Mouse (Mus musculus) neural tube, embryonic 14.5 days (tissue): ENCODE measurements at regions not wholly inside any gene's neighbourhood (a gene's known extent, or its start where the extent isn't known, plus 50 kb on each side); places are given as distances from the start of the nearest gene placed in this dataset.

Experiments
- ATAC-seq: fragments of 200-750 bp; cut with Nextera tagmentation; 2 replicates; pipeline ENCODE4 v1.8.0; 2017; ENCODE audit warnings: low read depth, mild to moderate bottlenecking, moderate TSS enrichment, moderate library complexity
- H3K27ac ChIP-seq: fragments of 300-500 bp; sonication (generic); 2 replicates; pipeline ENCODE4 v1.5.1; 2014; ENCODE audit warnings: low read depth, mild to moderate bottlenecking, control low read depth, low read length, moderate library complexity, mixed read lengths
- H3K27me3 ChIP-seq: fragments of 300-500 bp; sonication (generic); 2 replicates; pipeline ENCODE4 v1.6.1; 2014; ENCODE audit warnings: low read length; ENCODE audit not compliant: control insufficient read depth, insufficient read depth
- H3K36me3 ChIP-seq: fragments of 300-500 bp; sonication (generic); 2 replicates; pipeline ENCODE4 v1.6.1; 2014; ENCODE audit warnings: low read length, mixed read lengths; ENCODE audit not compliant: control insufficient read depth, insufficient read depth
- H3K4me1 ChIP-seq: fragments of 300-500 bp; sonication (generic); 2 replicates; pipeline ENCODE4 v1.6.1; 2014; ENCODE audit warnings: low read length; ENCODE audit not compliant: control insufficient read depth, insufficient read depth
- H3K4me2 ChIP-seq: fragments of 300-500 bp; sonication (generic); 2 replicates; pipeline ENCODE4 v1.6.1; 2014; ENCODE audit warnings: mild to moderate bottlenecking, low read depth, low read length, control low read depth
- H3K4me3 ChIP-seq: fragments of 300-500 bp; sonication (generic); 2 replicates; pipeline ENCODE4 v1.5.1; 2014; ENCODE audit warnings: low read depth, low read length, control low read depth, mixed read lengths
- H3K9ac ChIP-seq: fragments of 300-500 bp; sonication (generic); replicated peaks from 2 replicates; pipeline ENCODE4 v1.6.1; 2014; ENCODE audit warnings: low read depth, mild to moderate bottlenecking, control low read depth, low read length, mixed read lengths
- H3K9me3 ChIP-seq: fragments of 300-500 bp; sonication (generic); 2 replicates; pipeline ENCODE4 v1.6.1; 2016; ENCODE audit warnings: low read length; ENCODE audit not compliant: control insufficient read depth
- WGBS: fragments of 180-500 bp; shearing (Covaris S2); extraction: QIAGEN DNeasy Blood & Tissue Kit; methylation state at CpG from one replicate; pipeline ENCODE4 v1.1.7; 2014; 5-methylcytosine and 5-hydroxymethylcytosine counted together

DNA sequence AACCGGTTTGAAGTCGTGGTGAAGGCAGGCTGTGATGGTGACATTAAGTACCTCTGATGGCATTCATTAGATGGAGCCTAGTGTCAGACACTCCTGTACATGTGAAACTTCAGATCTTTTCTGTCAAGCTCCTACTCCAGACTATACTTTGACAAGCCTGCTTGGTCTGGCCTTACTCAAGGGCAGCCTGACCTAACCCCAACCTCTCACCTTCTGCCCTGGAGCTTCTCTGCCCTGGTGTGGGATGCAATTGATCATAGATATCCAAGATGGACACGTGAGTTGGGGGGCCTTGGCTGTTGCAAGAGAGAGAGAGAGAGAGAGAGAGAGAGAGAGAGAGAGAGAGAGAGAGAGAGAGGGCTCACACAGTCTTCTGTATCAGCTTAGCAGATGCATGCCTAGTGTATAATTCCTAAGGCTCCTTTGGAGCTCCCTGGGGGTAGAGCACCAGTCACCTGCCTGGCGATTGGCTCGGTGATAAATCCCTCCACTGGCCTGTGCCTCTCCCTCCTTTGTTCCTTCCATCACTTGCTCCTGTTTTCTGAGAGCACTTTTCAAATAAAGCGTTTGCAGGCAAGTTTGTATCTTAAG is 416.4 kb downstream of the Wdr11 start:
- no peak overlapping the region for H3K27ac ChIP-seq
- H3K27me3 ChIP-seq: no peaks in the 10 kb centered on the region
- H3K9me3 ChIP-seq: no peaks in the 10 kb centered on the region
- ATAC-seq: no peak
- 47% methylated on average over 6 of the region's 6 CpGs for WGBS
- no peaks in the 10 kb centered on the region for H3K4me1 ChIP-seq
- no peak overlapping the region for H3K4me3 ChIP-seq
- no peaks in the 10 kb centered on the region for H3K36me3 ChIP-seq
- no peak overlapping the region for H3K4me2 ChIP-seq
- no peak overlapping the region for H3K9ac ChIP-seq

DNA sequence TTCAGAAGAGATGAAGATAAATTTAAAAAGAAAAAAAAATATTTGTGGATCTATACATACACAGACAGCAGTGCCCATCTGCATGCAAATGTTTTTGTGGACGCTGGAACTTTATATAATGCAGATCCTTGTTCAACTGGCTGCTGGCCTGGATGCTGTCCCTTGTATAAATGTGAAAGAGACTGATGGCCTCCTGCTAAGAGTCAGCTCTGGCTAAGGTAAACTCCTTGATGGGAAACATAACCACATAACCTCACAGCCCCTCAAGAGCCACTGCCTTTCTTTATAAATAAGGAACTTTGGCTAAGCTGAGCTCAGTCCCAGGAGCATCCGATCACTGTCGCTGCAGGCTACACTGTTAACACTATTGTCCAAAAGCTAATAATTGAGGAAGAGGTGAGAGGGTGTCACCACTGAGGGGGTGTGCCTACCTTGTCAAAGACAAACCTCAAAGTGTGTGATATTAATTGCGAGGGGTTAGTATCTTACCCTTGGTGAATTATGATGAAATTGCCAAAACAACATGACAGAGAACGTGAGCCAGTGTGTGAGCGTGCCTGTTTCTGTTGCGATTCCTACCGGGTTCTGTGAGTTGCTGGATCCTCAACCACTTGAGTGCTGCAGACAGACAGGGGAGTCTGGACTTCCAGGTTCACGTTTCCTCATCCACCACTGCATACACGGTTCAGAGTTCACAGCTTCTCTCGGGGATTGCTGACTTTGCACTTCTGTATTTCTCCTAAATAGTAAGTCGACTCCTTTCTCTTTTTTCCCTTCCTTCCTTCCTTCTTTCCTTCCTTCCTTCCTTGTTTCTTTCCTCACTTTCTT is 417.1 kb downstream of the Wdr11 start:
- ATAC-seq: no peak
- Histone ChIP-seq H3K9me3 (no peaks in the 10 kb centered on the region), H3K4me1 (no peaks in the 10 kb centered on the region), H3K27ac (no peak overlapping the region), H3K36me3 (no peaks in the 10 kb centered on the region), H3K27me3 (no peaks in the 10 kb centered on the region), H3K4me3 (no peak overlapping the region), H3K9ac (no peak overlapping the region), H3K4me2 (no peak overlapping the region)
- WGBS: 64% methylated on average over 12 of the region's 12 CpGs

- Histone ChIP-seq H3K27me3 (no peaks in the 10 kb centered on the region), H3K9ac (no peak overlapping the region), H3K9me3 (no peaks in the 10 kb centered on the region), H3K27ac (no peak overlapping the region), H3K4me3 (no peak overlapping the region), H3K4me2 (no peak overlapping the region), H3K36me3 (no peaks in the 10 kb centered on the region), H3K4me1 (no peaks in the 10 kb centered on the region)
- no peak for ATAC-seq
- WGBS: 81% methylated on average over 8 of the region's 8 CpGs
These were observed 420.4 kb downstream of the Wdr11 start for GRCm38 (mm10) chr7:130012067-130012466.

GRCm38 (mm10) chr7:130013109-130013508 is 421.4 kb downstream of the Wdr11 start:
- H3K4me3 ChIP-seq: no peak overlapping the region
- H3K27me3 ChIP-seq: no peaks in the 10 kb centered on the region
- no peak overlapping the region for H3K27ac ChIP-seq
- no peak overlapping the region for H3K4me2 ChIP-seq
- H3K4me1 ChIP-seq: no peaks in the 10 kb centered on the region
- ATAC-seq: no peak
- 93% methylated on average over 6 of the region's 6 CpGs for WGBS
- H3K9ac ChIP-seq: no peak overlapping the region
- no peaks in the 10 kb centered on the region for H3K36me3 ChIP-seq
- no peaks in the 10 kb centered on the region for H3K9me3 ChIP-seq

- Histone ChIP-seq H3K4me3 (no peak overlapping the region), H3K9ac (no peak overlapping the region), H3K27ac (no peak overlapping the region), H3K27me3 (no peaks in the 10 kb centered on the region), H3K36me3 (no peaks in the 10 kb centered on the region), H3K9me3 (no peaks in the 10 kb centered on the region), H3K4me2 (no peak overlapping the region), H3K4me1 (no peaks in the 10 kb centered on the region)
- no peak for ATAC-seq
- WGBS: 74% methylated on average over 10 of the region's 10 CpGs
These were observed 422.9 kb downstream of the Wdr11 start for GRCm38 (mm10) chr7:130014609-130015008.

DNA sequence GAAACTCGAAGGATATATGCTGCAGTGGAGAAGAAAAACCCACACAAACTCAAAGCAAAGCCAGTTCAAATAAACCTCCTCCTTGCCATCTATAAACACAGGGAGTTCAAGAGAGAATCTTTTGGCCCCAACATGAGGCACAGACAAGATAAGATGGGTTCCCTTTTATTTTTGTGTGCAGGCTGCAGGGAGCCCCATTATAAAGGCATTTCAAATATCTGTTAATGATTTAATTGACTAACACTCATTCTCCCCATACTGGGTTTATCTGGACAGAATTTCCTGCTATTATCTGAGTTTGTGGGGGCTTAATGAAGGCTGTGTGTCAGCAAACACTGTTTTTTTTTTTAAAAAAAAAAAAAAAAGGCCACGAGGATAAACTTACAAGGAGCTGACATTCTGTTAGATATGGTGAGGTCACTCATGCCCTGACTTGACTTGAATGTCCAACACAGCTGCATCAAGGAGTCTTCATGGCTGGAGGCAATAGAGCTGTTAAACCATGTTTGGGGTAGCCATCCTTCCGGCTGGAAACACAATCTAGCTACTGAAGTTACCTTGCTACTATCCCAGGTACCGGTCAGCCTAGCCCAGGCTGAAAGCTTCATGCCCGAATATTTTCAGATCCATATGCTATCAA is 423.8 kb downstream of the Wdr11 start:
- H3K9me3 ChIP-seq: no peaks in the 10 kb centered on the region
- no peaks in the 10 kb centered on the region for H3K4me1 ChIP-seq
- 71% methylated on average over 5 of the region's 5 CpGs for WGBS
- H3K27me3 ChIP-seq: no peaks in the 10 kb centered on the region
- no peak overlapping the region for H3K9ac ChIP-seq
- ATAC-seq: no peak
- no peak overlapping the region for H3K27ac ChIP-seq
- H3K36me3 ChIP-seq: no peaks in the 10 kb centered on the region
- no peak overlapping the region for H3K4me2 ChIP-seq
- H3K4me3 ChIP-seq: no peak overlapping the region

GRCm38 (mm10) chr7:130016015-130016874 is 424.6 kb downstream of the Wdr11 start:
- Histone ChIP-seq H3K9me3 (no peaks in the 10 kb centered on the region), H3K36me3 (no peaks in the 10 kb centered on the region), H3K27ac (no peak overlapping the region), H3K9ac (no peak overlapping the region), H3K27me3 (no peaks in the 10 kb centered on the region), H3K4me3 (no peak overlapping the region), H3K4me1 (no peaks in the 10 kb centered on the region), H3K4me2 (no peak overlapping the region)
- WGBS: 84% methylated on average over 17 of the region's 17 CpGs
- ATAC-seq: no peak

DNA sequence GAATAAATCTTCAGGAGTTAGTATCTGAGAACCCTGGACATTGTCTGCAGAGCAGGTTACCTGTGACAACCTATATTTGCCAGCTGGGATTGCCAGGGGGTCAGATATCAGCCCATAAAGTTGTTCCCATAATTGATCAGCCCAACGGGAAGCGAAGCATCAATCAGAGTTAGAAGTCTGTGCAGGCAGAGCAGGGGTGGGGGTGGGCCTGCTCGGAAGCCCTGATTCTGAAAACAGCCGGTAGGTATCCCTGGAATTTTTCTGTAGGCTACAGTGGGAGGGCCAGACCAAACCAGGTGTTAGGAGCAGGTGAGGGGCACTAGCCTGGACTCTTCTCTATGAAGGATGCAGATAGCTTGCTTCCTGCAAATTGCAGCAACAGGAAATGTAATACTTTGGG is 427.2 kb downstream of the Wdr11 start:
- H3K27me3 ChIP-seq: no peaks in the 10 kb centered on the region
- no peaks in the 10 kb centered on the region for H3K4me1 ChIP-seq
- WGBS: 45% methylated on average over 4 of the region's 4 CpGs
- no peaks in the 10 kb centered on the region for H3K9me3 ChIP-seq
- H3K4me3 ChIP-seq: no peak overlapping the region
- H3K9ac ChIP-seq: no peak overlapping the region
- H3K4me2 ChIP-seq: no peak overlapping the region
- no peak overlapping the region for H3K27ac ChIP-seq
- H3K36me3 ChIP-seq: no peaks in the 10 kb centered on the region
- no peak for ATAC-seq
